Mouse (Mus musculus) heart, postnatal 0 days (tissue): Measurements from ENCODE around the gene Lta.

ENCODE experiments used
- CTCF ChIP-seq: IDR thresholded peaks from 2 replicates; pipeline ENCODE4 v1.5.1; 2016; ENCODE audit warnings: antibody characterized with exemption, control low read depth, low read depth
- EP300 ChIP-seq: IDR thresholded peaks from 2 replicates; pipeline ENCODE4 v1.6.1; 2016; ENCODE audit warnings: antibody characterized with exemption, low read depth

GRCm38 (mm10) chr17:35159638-35160037 lies 45.5 kb downstream of the Lta start:
- no peak for TF ChIP-seq CTCF
- TF ChIP-seq EP300: no peak
